Mouse (Mus musculus): ENCODE results near the gene Tnc.

- TF ChIP-seq POLR2A (IDR thresholded peaks at IDR 0.05; ENCODE audit: insufficient read depth, low read depth, low read length): no peak
- TF ChIP-seq CTCF (IDR thresholded peaks at IDR 0.05): no peak
Observed at GRCm38 (mm10) chr4:64002168-64002567, 44.6 kb downstream of the Tnc start.

Data from heart, adult 2 months (tissue).